36 mouse cellular contexts compared by ENCODE assay signal in the genomic region with DNA sequence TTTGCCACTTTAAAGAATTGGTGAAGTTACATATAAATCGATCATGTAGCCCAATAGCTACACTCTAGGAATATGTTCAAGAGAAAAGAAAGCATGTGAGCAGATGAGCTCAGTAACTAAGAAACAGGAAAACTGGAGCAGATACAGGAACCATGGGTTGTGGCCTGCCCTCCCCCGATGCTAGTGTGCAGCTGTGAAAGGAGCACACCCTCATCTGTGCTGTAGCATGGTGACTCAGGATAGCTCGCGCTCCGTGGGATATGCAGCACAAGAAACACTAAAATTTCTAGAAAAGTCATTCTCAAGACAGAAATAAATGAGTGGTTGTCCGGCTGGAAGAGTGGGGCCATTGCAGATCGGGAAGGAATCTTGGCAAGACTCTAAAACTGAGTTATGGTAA. TPM values are rescaled to one million over a fixed set of nuclear protein-coding genes. Genes with fewer than 3 reads are reported as not detected.
A peak's percentile ranks its signal among the peaks of the same experiment; 100 is the strongest.
DNase-seq lines count a peak whose midpoint lies in the region; ATAC-seq and TF ChIP-seq lines count a peak whose summit lies in the region.
"Had no signal": no experiment of that assay in that cellular context is flagged by ENCODE, and none has a peak within 500 bp of the region (broad histone marks: within the 10 kb centered on the region; RNA-seq: fewer than 3 reads in every experiment).

No protein-coding gene starts in this region.

- H3K9ac ChIP-seq in MEL (ENCODE audit: control insufficient read depth, low read depth, low read length, poor library complexity, severe bottlenecking): no peak overlapping the region
- H3K9ac ChIP-seq: embryonic facial prominence, embryonic 13.5 days; forebrain, embryonic 12.5 days; forebrain, embryonic 15.5 days; heart, embryonic 12.5 days; heart, embryonic 15.5 days; hindbrain, embryonic 14.5 days had no signal

- H3ac ChIP-seq in myocyte (ENCODE audit: control insufficient read depth, insufficient read length): no peak overlapping the region

- no peak for TF ChIP-seq RAD21 in MEL (IDR thresholded peaks at IDR 0.05; ENCODE audit: low read depth, low read length)

- H3K79me2 ChIP-seq in MEL (ENCODE audit: control insufficient read depth, insufficient read depth, low read length, poor library complexity) (peaks cover 19% of the 10 kb centered on the region), myocyte (ENCODE audit: control insufficient read depth, insufficient read depth) (peaks cover 76% of the 10 kb centered on the region)

- TF ChIP-seq POLR2A in MEL (IDR thresholded peaks at IDR 0.05; ENCODE audit: control insufficient read depth in 1 of 2, insufficient read depth in 1 of 2, low read depth in 1 of 2, low read length in 2 of 2, poor library complexity in 1 of 2): no peak
- TF ChIP-seq POLR2A in myocyte (IDR thresholded peaks at IDR 0.05; ENCODE audit: insufficient read length, low read depth): no peak

- no peak overlapping the region for H3K27ac ChIP-seq in MEL (ENCODE audit: control insufficient read depth, low read depth, low read length)
- H3K27ac ChIP-seq: embryonic facial prominence, embryonic 10.5 days; embryonic facial prominence, embryonic 13.5 days; forebrain, embryonic 12.5 days; forebrain, embryonic 15.5 days; heart, embryonic 15.5 days; hindbrain, embryonic 14.5 days; hindbrain, postnatal 0 days had no signal

- H3K4me2 ChIP-seq in myocyte (ENCODE audit: low read depth): no peak overlapping the region
- H3K4me2 ChIP-seq: embryonic facial prominence, embryonic 13.5 days; forebrain, embryonic 12.5 days; forebrain, embryonic 15.5 days; heart, embryonic 12.5 days; heart, embryonic 15.5 days; hindbrain, embryonic 14.5 days had no signal

- peaks cover 69% of the 10 kb centered on the region for H3K4me1 ChIP-seq in megakaryocyte, embryonic 14.5 days
- H3K4me1 ChIP-seq in MEL (ENCODE audit: control insufficient read depth in 1 of 2, insufficient read depth in 2 of 2, low read length in 2 of 2): peaks cover 6 to 15% of the 10 kb centered on the region in 2 experiments; a peak in 3 of 4 replicates
- H3K4me1 ChIP-seq: embryonic facial prominence, embryonic 10.5 days; embryonic facial prominence, embryonic 13.5 days; forebrain, embryonic 12.5 days; forebrain, embryonic 15.5 days; heart, embryonic 12.5 days; heart, embryonic 15.5 days had no signal

- no peaks in the 10 kb centered on the region for H3K27me3 ChIP-seq in megakaryocyte, embryonic 14.5 days (replicated peaks)
- no peaks in the 10 kb centered on the region for H3K27me3 ChIP-seq in MEL (ENCODE audit: control insufficient read depth in 1 of 2, insufficient read depth in 2 of 2, low read length in 2 of 2)
- no peaks in the 10 kb centered on the region for H3K27me3 ChIP-seq in myocyte (ENCODE audit: control insufficient read depth, insufficient read depth, insufficient read length)
- H3K27me3 ChIP-seq: embryonic facial prominence, embryonic 13.5 days; forebrain, embryonic 12.5 days; forebrain, embryonic 15.5 days; heart, embryonic 12.5 days; heart, embryonic 15.5 days; Patski had no signal

- no peak for TF ChIP-seq EP300 in MEL (IDR thresholded peaks at IDR 0.05; ENCODE audit: low read depth in 1 of 2, low read length in 2 of 2)

- DNase-seq in frontal cortex, postnatal 36 days (ENCODE audit: low spot score in 2 of 2): no peak
- DNase-seq in MEL (ENCODE audit: low read depth, low spot score): peak; percentile 13
- DNase-seq in thymus, postnatal 36 days: no peak
- DNase-seq: adrenal gland, adult 2 months; adrenal gland, postnatal 14 days; cerebellum, adult 11-12 months; cerebellum, adult 8-10 months; cerebellum, postnatal 10 days; cerebellum, postnatal 36 days; embryo, embryonic 11 days; gastrocnemius, postnatal 10 days; gastrocnemius, postnatal 36 days; heart, adult 18-20 months; heart, postnatal 10 days; heart, postnatal 4 days had no signal

- H3K36me3 ChIP-seq in megakaryocyte, embryonic 14.5 days (replicated peaks; ENCODE audit: low read length): peaks cover 99% of the 10 kb centered on the region
- H3K36me3 ChIP-seq in MEL (ENCODE audit: control insufficient read depth in 1 of 2, insufficient read depth in 2 of 2, low read length in 2 of 2) (peaks cover 25 to 72% of the 10 kb centered on the region in 2 experiments), myocyte (ENCODE audit: control insufficient read depth, insufficient read depth) (peaks cover 98% of the 10 kb centered on the region)

- H3K9me3 ChIP-seq in megakaryocyte, embryonic 14.5 days: peaks cover 4% of the 10 kb centered on the region; the same call in 1 of the 2 replicates
- H3K9me3 ChIP-seq in MEL (replicated peaks; ENCODE audit: insufficient read depth, low read length): no peaks in the 10 kb centered on the region
- H3K9me3 ChIP-seq: forebrain, embryonic 15.5 days; heart, embryonic 12.5 days; heart, embryonic 15.5 days had no signal

- H3K4me3 ChIP-seq in megakaryocyte, embryonic 14.5 days (replicated peaks): peak overlapping the region; percentile 62
- no peak overlapping the region for H3K4me3 ChIP-seq in MEL (ENCODE audit: control insufficient read depth in 1 of 2, insufficient read depth in 1 of 2, low read depth in 2 of 2, low read length in 2 of 2)
- H3K4me3 ChIP-seq in myocyte: no peak overlapping the region
- H3K4me3 ChIP-seq: embryonic facial prominence, embryonic 10.5 days; embryonic facial prominence, embryonic 13.5 days; erythroblast, embryonic 14.5 days; forebrain, embryonic 12.5 days; forebrain, embryonic 15.5 days; heart, embryonic 12.5 days; heart, embryonic 15.5 days had no signal

- TF ChIP-seq CTCF in MEL (IDR thresholded peaks at IDR 0.05 in 2 of 3, conservative IDR thresholded peaks at IDR 0.05 in 1 of 3; ENCODE audit: control insufficient read depth in 1 of 3, insufficient read depth in 1 of 3, low read depth in 2 of 3, low read length in 3 of 3, poor library complexity in 1 of 3, severe bottlenecking in 1 of 3): no peak

- peak; percentile 80 for ATAC-seq in frontal cortex, adult (ENCODE audit: low TSS enrichment)
- no peak for ATAC-seq in megakaryocyte, adult 5-6 weeks (ENCODE audit: poor library complexity, severe bottlenecking)
- ATAC-seq: forebrain, embryonic 15.5 days; hindbrain, postnatal 0 days; Patski had no signal

TF ChIP-seq in MEL, 35 proteins besides CTCF, POLR2A, EP300 and RAD21:
- no peak for TF ChIP-seq ETS1 (IDR thresholded peaks at IDR 0.05; ENCODE audit: low read depth, low read length)
- TF ChIP-seq SIN3A (IDR thresholded peaks at IDR 0.05; ENCODE audit: low read length): no peak
- no peak for TF ChIP-seq MXI1 (IDR thresholded peaks at IDR 0.05; ENCODE audit: low read depth, low read length)
- no peak for TF ChIP-seq RCOR1 (IDR thresholded peaks at IDR 0.05; ENCODE audit: low read depth, low read length)
- TF ChIP-seq POLR2AphosphoS2 (IDR thresholded peaks at IDR 0.05; ENCODE audit: low read length): no peak
- no peak for TF ChIP-seq HCFC1 (IDR thresholded peaks at IDR 0.05; ENCODE audit: low read depth, low read length)
- no peak for TF ChIP-seq ZKSCAN1 (IDR thresholded peaks at IDR 0.05; ENCODE audit: low read depth, low read length)
- TF ChIP-seq USF1 (IDR thresholded peaks at IDR 0.05; ENCODE audit: low read depth, low read length): no peak
- no peak for TF ChIP-seq USF2 (IDR thresholded peaks at IDR 0.05; ENCODE audit: borderline replicate concordance in 1 of 2, insufficient read depth in 1 of 2, low read depth in 1 of 2, low read length in 2 of 2)
- TF ChIP-seq TBP (IDR thresholded peaks at IDR 0.05; ENCODE audit: low read depth, low read length): no peak
- no peak for TF ChIP-seq MAFK (IDR thresholded peaks at IDR 0.05; ENCODE audit: borderline replicate concordance, low read depth, low read length)

TF ChIP-seq in myocyte, 11 proteins besides CTCF, POLR2A, EP300 and RAD21:
- TF ChIP-seq MYOG (IDR thresholded peaks at IDR 0.05; ENCODE audit: control insufficient read depth in 1 of 3, insufficient read depth in 1 of 3, insufficient read length in 2 of 3, low read depth in 2 of 3) (peak in 1 of 3 experiments; percentile 45), CEBPB (IDR thresholded peaks at IDR 0.05; ENCODE audit: insufficient read depth, poor library complexity, severe bottlenecking) (no peak), USF1 (IDR thresholded peaks at IDR 0.05; ENCODE audit: low read depth) (no peak), POLR2AphosphoS2 (IDR thresholded peaks at IDR 0.05; ENCODE audit: insufficient read length, low read depth) (peak; percentile 45), MYOD1 (IDR thresholded peaks at IDR 0.05; ENCODE audit: control insufficient read depth in 1 of 3, insufficient read length in 2 of 3, low read depth in 2 of 3) (peak in 1 of 3 experiments; percentile 23), TCF3 (IDR thresholded peaks at IDR 0.05; ENCODE audit: insufficient read length, low read depth) (no peak), TCF12 (IDR thresholded peaks at IDR 0.05; ENCODE audit: insufficient read depth, poor library complexity, severe bottlenecking) (no peak)

RNA-seq across cellular contexts. Expression of gene Ppp2ca, which starts 18.7 kb away (rescaled TPM):
- 4.4 and 8.0 TPM in 2 replicates for polyA plus RNA-seq in megakaryocyte, embryonic 14.5 days (2012; ENCODE audit: insufficient read depth, low replicate concordance)
- 68.5 and 70.6 TPM in 2 replicates for total RNA-seq in megakaryocyte, adult 5-6 weeks (2015)
- total RNA-seq in megakaryocyte, adult 5-6 weeks (2017): 72.5 and 75.7 TPM in 2 replicates
- 78.2 and 89.5 TPM in 2 replicates for total RNA-seq in MEL (2012; rRNA removed)
- polyA plus RNA-seq in MEL (2012; ENCODE audit: insufficient read depth in 1 of 2, insufficient read length in 2 of 2, low read depth in 1 of 2, low replicate concordance in 2 of 2, missing spikeins in 1 of 2) (100 to 1,000 TPM; 102 to 113 TPM), myocyte (2012; fragmentation: generic; extraction: Trizol) (56.4 TPM)

RNA-seq across cellular contexts. Expression of gene Olfr1373, which starts 28.2 kb away (rescaled TPM):
- polyA plus RNA-seq in megakaryocyte, embryonic 14.5 days (2012; ENCODE audit: insufficient read depth, low replicate concordance): not detected in 2 replicates
- not detected in 2 replicates for total RNA-seq in megakaryocyte, adult 5-6 weeks (2015)
- total RNA-seq in megakaryocyte, adult 5-6 weeks (2017): 0.15 TPM in 1 of 2 replicates, not detected in the other
- not detected in 2 replicates for total RNA-seq in MEL (2012; rRNA removed)
- not detected for polyA plus RNA-seq in MEL (2012; ENCODE audit: insufficient read depth in 1 of 2, insufficient read length in 2 of 2, low read depth in 1 of 2, low replicate concordance in 2 of 2, missing spikeins in 1 of 2)
- polyA plus RNA-seq in myocyte (2012; fragmentation: generic; extraction: Trizol): not detected
- total RNA-seq: adrenal gland, adult 2 months; adrenal gland, postnatal 14 days; adrenal gland, postnatal 4 days; ES-E14; gastrocnemius, adult 18-20 months; gastrocnemius, postnatal 10 days; gastrocnemius, postnatal 36 days; heart, adult 18-20 months; heart, postnatal 10 days; heart, postnatal 4 days; hindbrain, postnatal 0 days had no signal
- polyA plus RNA-seq: adrenal gland, adult 2 months; brain, embryonic 14.5 days; cortical plate, adult 2 months; embryonic facial prominence, embryonic 10.5 days; embryonic facial prominence, embryonic 13.5 days; erythroblast, embryonic 14.5 days; forebrain, embryonic 12.5 days; forebrain, embryonic 15.5 days; heart, embryonic 12.5 days; heart, embryonic 15.5 days; hindbrain, embryonic 11.5 days; hindbrain, embryonic 14.5 days; hindbrain, postnatal 0 days; intestine, embryonic 14.5 days; Patski had no signal
